Mouse (Mus musculus): Measurements from ENCODE around the gene Rnf8.

- TF ChIP-seq E2F4 (IDR thresholded peaks at IDR 0.05; ENCODE audit: insufficient read depth) = no peak
- no peak for TF ChIP-seq POLR2A (IDR thresholded peaks at IDR 0.05; ENCODE audit: insufficient read length, low read depth)
- no peak for TF ChIP-seq SRF (IDR thresholded peaks at IDR 0.05; ENCODE audit: control insufficient read depth, insufficient read length, low read depth)
- no peak for TF ChIP-seq USF1 (IDR thresholded peaks at IDR 0.05; ENCODE audit: low read depth)
- TF ChIP-seq TCF3 (IDR thresholded peaks at IDR 0.05; ENCODE audit: insufficient read length, low read depth) = no peak
- TF ChIP-seq TCF12 (IDR thresholded peaks at IDR 0.05; ENCODE audit: insufficient read depth, poor library complexity, severe bottlenecking) = no peak
Measured at GRCm38 (mm10) chr17:29668051-29668986, 53.7 kb downstream of the Rnf8 start.
